Mouse (Mus musculus) Patski (cell line): ENCODE measurements around the gene Cd300lg. TPM values are rescaled to one million over a fixed set of nuclear protein-coding genes. Genes with fewer than 3 reads are reported as not detected.

Experiments used
- ATAC-seq: fragments of 100-300 bp; one replicate; pipeline ENCODE4 v1.8.0; 2021
- CTCF ChIA-PET: fragments of 350-600 bp; sonication (Branson Sonifier 250); formaldehyde crosslinking; loops from one replicate; lab custom pipeline; 2022; ENCODE audit warnings: inconsistent platforms; lab: Charles Lee
- POLR2A ChIA-PET: fragments of 350-600 bp; sonication (Branson Sonifier 250); formaldehyde crosslinking; loops from one replicate; lab custom pipeline; 2022; ENCODE audit warnings: antibody characterized with exemption, inconsistent platforms; lab: Charles Lee
- DNase-seq: peaks from one replicate; pipeline ENCODE4 v3.0.0-alpha.2; 2011; ENCODE audit warnings: low read depth, low spot score
- H3K27me3 ChIP-seq: fragments of 371-371 bp; one replicate; pipeline ENCODE4 v1.5.1; 2021
- CTCF ChIP-seq: fragments of 100-300 bp; IDR thresholded peaks from one replicate; pipeline ENCODE4 v1.5.1; 2021
- in situ Hi-C: fragments of 300-500 bp; cut with MboI; formaldehyde crosslinking; loops from 3 replicates; pipeline ENCODE4 v1.11.1; 2018; ENCODE audit warnings: low pct_unique_long_range_greater_than_20kb, mixed read lengths
- polyA plus RNA-seq: library from polyadenylated mRNA; unstranded; gene quantifications from one replicate; pipeline ENCODE4 v1.2.3, GENCODE M21; 2021

The Cd300lg gene
- polyA plus RNA-seq, 1 experiment from 2014 or later: not detected

DNA sequence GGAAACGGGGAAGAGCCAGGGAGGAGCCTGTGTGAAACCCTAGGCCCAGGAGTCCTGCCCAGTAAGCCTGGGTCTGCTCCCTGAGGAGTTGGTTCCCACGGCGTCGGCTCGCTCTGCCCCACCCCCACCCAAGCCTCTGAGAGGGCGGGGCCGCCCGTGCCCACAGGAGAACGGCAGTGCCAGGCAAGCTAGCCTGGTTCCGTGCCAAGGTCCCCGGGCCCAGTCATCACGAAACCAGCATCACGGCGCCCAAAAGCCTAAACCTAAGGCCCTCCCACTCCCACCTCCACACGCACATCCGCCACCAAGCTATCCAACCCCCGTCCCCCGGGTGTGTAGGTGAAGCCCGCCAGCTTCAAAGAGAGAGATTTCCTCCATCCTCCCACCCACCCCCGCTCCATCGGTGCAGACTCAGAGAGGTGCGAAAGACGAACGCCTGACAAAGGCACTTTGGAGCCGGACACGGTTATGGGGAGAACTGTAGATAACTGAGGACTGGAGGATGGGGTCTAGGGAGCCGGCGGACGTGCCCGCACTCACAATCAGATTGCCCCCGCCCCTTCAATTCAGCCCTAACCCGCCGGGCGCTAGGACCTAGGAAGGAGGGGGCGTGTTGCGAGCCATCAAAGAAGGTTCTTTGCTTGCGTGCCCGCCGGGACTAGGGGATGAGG lies 45.9 kb downstream of the Cd300lg start:
- peak; percentile 51 for ATAC-seq
- CTCF ChIA-PET: interaction anchor here (2.5 kb wide), 1 partner anchor 27 kb away, joined by 9 read pairs; no protein-coding TSS in a partner anchor
- peak; percentile 51 for DNase-seq

DNA sequence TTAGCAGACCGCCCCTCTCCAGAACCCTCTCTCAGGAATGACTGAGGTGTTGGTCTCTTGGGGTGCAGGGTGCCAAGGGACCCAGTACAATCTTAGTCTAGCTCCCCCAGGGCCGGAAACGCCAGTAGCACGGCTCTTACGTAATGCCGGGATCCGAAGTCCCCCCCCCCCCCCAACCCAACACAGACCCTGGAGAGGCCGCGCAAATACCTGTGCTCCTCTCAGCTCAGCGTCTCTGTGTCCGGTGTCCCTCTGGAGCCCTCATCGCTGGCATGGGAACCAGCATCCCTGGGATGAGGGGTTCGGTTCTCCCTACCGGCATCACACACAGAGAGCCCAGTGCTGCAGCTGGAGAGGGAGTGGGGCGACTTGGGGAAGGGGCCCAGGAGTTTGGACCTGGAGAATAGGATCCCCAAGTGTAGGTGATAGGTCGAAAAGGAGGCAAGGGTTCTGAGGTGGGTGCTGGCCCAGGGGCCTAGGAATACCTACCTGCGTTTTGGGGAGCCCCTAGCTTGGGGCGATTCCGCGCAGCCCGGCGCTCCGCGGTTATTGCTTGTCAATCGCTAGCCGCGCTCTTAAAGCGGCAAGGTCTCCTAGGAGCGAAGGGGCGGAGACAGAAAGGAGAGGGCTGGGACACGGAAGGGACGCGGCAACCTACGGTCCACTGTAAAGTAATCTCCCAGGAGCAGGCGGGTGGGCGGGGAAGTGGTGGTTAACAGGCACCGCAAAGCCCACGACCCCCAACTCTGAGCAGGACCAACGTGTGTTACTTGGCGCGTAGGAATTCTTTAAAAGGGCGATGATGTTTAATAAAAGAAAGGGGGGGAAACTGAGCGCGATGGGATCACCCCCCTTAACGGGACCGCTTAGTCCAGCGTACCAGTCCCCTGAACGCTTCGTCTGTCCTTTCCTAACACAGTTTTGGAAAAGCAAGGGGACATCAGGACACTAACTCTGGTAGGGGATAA lies 46.9 kb downstream of the Cd300lg start, which contains the start of gene Mpp2:
Mpp2 (minus strand) TSS at position 585 of the 968 bp plus-strand sequence.
- ATAC-seq (peak; percentile 33), DNase-seq (no peak)
- TF ChIP-seq CTCF: no peak
- in situ Hi-C loops: no loop called here
- H3K27me3 ChIP-seq: peaks cover 17% of the 10 kb centered on the region
- ChIA-PET POLR2A (interaction anchor here (0.6 kb wide), 1 partner anchor 11 kb away, joined by 3 read pairs; no protein-coding TSS in a partner anchor), CTCF (no interaction called here)

More for the DNA sequence above, 45.9 kb downstream of the Cd300lg start:
- H3K27me3 ChIP-seq: peaks cover 10% of the 10 kb centered on the region
- TF ChIP-seq CTCF: no peak
- POLR2A ChIA-PET: interaction anchor here (0.6 to 1.0 kb wide), 3 partner anchors 10 to 1130 kb away, joined by 3 to 4 read pairs (median 3); no protein-coding TSS in a partner anchor
- in situ Hi-C loops: no loop called here

DNA sequence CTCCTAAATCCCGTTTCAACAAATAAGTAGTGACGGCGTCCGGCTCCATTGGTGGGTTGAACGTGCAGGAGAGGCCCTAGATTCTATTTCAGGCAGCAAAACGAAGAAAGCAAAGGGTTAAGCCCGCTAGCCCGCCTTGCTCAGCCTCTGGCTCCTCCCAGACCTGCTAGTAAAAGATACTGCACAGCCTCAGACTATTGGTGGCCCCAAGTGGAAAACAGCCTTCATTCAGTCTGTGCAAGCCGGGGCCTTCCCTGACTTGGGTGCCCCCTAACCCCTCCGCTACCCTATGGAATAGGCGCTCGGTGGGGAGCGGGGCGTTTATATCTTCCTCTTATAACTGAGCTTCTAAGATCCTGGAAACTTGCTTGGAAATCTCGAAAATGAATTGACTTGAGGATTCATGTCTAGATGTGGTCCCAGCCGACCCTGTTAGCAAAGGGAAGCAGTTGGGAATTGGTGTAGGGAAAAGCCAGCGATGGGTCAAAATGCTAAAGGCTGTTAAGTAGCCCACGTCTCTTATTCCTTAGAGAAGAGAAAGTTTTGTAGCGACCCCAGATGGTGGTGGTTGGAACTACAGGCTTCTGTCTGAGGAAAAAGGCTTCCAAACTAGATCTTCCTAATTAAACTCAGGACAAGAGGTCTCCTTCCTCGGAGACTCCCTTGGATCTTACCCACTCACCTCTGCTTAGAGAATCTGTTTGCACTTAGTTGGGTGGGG lies 47.9 kb downstream of the Cd300lg start:
- DNase-seq: no peak
- peak; percentile 14 for ATAC-seq
- TF ChIP-seq CTCF: peak; percentile 85
- peaks cover 17% of the 10 kb centered on the region for H3K27me3 ChIP-seq
- in situ Hi-C loops: no loop called here
- ChIA-PET POLR2A (no interaction called here), CTCF (interaction anchor here (1.6 kb wide), 1 partner anchor 46 kb away, joined by 3 read pairs; no protein-coding TSS in a partner anchor)

DNA sequence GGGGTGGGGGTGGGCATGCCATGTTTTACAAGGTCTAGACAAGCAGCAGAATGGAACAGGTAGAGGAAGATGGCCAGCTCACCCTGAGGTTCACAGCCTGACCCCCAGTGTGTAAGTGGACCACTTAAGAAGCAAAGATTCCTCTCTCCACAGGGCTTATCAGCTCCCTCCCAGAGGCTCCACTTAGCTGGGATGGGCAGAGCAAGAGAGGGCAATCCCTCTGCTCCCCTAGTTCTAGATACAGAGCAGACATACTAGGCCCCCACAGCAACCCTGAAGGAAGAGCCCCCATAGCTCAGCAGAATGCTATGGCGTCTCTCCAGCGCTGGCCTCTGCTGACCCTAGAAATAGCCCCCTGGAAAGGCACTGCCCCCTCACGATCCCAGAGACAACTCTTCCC lies 54.4 kb downstream of the Cd300lg start:
- in situ Hi-C loops: no loop called here
- no peak for DNase-seq
- H3K27me3 ChIP-seq: peaks cover 42% of the 10 kb centered on the region
- TF ChIP-seq CTCF: no peak
- POLR2A ChIA-PET: interaction anchor here (0.6 kb wide), 1 partner anchor 64 kb away, joined by 6 read pairs; no protein-coding TSS in a partner anchor
- CTCF ChIA-PET: interaction anchor here (0.7 to 2.1 kb wide), 2 partner anchors 34 to 44 kb away, joined by 3 to 6 read pairs; no protein-coding TSS in a partner anchor
- no peak for ATAC-seq

DNA sequence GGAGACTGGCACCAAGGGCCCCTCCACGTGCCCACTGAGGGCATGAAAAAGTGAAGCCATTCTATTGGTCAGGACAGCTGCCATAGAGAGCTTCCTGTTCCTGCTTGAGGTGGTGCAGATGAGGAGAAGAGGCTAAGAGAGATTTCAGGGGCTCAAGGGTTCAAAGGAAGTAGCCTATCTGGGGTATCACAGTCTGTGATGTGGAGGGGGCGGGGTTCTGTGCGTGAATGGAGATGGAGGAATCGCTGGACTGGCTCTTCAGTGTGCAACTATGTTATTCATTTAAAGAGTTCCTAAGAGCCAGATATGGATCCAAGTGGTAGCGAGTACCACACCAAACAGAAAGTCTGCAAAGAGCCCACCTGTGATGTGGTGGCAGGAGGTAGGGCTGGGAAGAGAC lies 55.1 kb downstream of the Cd300lg start:
- H3K27me3 ChIP-seq: peaks cover 45% of the 10 kb centered on the region
- CTCF ChIA-PET: interaction anchor here (2.1 kb wide), 1 partner anchor 34 kb away, joined by 6 read pairs; no protein-coding TSS in a partner anchor
- POLR2A ChIA-PET: interaction anchor here (0.6 kb wide), 1 partner anchor 65 kb away, joined by 6 read pairs; no protein-coding TSS in a partner anchor
- TF ChIP-seq CTCF: no peak
- DNase-seq: no peak
- in situ Hi-C loops: no loop called here
- ATAC-seq: no peak

DNA sequence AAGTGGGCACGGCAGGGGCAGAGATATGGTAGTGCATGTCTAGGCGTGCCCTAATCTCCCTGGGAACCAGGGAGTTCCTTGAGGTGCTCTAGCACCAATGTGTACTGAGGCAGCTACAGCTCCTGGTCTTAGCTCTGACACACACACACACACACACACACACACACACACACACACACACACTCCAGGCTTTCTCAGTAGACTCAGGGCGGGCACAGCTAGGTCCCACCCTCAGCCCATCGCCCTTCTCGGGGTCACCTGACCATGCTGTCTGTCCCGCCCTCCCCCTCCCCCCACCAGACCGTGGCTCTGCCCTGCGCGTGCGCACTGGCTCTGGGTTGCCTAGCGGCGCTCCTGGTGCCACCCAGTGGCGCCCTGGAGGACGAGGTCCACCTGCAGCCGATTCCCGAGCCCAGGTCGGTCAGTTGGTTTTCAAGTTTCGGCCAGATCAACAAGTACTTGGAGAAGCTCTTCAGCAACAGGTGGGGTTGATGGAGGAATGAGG lies 55.6 kb downstream of the Cd300lg start:
- no peak for DNase-seq
- CTCF ChIA-PET: interaction anchor here (2.1 kb wide), 1 partner anchor 35 kb away, joined by 6 read pairs; no protein-coding TSS in a partner anchor
- in situ Hi-C loops: no loop called here
- TF ChIP-seq CTCF: peak; percentile 86
- H3K27me3 ChIP-seq: peaks cover 45% of the 10 kb centered on the region
- ATAC-seq: no peak
- POLR2A ChIA-PET: interaction anchor here (1.0 kb wide), 1 partner anchor 10 kb away, joined by 4 read pairs; no protein-coding TSS in a partner anchor

DNA sequence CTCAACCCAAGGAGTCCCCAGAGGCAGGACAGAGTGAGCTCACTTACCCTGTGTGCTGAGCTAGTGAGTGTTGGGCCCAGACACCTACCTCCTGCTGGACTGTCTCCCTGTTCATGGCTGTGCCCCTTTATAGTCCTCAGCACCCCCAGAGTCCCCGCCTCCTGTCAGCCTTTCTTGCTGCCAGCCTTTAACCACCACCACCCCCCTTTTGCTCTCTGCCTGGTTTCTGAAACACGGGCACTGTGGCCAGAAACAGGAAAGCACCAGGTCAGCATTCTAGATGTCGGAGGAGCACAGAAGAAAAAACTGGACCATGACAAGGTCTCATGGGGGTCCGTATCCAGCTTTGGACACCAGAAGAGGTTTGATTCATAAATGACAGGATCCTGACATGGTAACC lies 59.9 kb downstream of the Cd300lg start, which contains the start of gene Ppy:
Ppy (minus strand) TSS at position 101 of the 400 bp plus-strand sequence.
- H3K27me3 ChIP-seq: peaks cover 53% of the 10 kb centered on the region
- in situ Hi-C loops: loop anchor here (5.0 kb wide), 1 partner anchor 36 kb away; no protein-coding TSS in a partner anchor
- TF ChIP-seq CTCF: no peak
- CTCF ChIA-PET: interaction anchor here (0.9 to 4.7 kb wide), 4 partner anchors 10 to 173 kb away, joined by 3 to 43 read pairs (median 4); no protein-coding TSS in a partner anchor
- POLR2A ChIA-PET: no interaction called here
- DNase-seq (no peak), ATAC-seq (no peak)

DNA sequence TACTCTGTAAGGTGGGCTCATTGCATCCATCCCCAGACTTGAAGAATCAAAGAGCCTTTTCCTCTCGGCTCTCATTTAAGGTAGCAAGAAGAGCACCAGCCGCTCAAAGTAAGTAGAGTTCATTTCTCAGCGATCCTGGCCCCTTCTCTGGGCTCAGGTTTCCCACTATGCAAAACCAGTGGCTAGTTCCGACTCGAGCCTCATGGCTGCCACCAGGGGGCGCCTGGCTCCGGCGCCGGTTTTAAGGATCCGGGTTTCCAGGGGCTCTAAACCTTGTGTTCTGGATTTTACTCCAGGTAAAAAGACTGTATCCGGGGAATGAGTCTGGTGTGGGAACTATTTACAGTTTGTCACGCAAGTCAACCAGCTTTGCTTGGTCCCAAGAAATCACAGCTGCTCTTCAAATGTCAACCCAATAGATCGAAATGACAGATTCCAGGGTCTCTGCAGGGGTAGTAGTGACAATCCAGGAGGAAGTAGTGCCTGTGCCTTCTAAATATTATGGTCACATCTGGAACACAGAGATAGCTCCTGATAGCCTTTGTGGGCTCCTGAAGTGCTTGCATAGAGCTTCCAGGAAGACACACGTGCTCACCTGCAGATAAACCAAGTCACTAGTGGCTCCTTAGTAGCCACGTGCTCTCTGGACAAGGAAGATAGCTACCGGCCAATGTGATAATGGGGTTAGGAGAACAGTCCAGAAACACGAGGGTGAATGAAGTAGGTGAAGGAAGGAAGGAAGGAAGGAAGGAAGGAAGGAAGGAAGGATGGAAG lies 61.4 kb downstream of the Cd300lg start:
- POLR2A ChIA-PET: interaction anchor here (0.6 kb wide), 1 partner anchor 341 kb away, joined by 3 read pairs; no protein-coding TSS in a partner anchor
- in situ Hi-C loops: loop anchor here (5.0 kb wide), 1 partner anchor 35 kb away; no protein-coding TSS in a partner anchor
- H3K27me3 ChIP-seq: peaks cover 65% of the 10 kb centered on the region
- peak; percentile 97 for TF ChIP-seq CTCF
- ATAC-seq (no peak), DNase-seq (no peak)
- CTCF ChIA-PET: interaction anchor here (0.9 to 4.7 kb wide), 9 partner anchors 9 to 62 kb away, joined by 3 to 43 read pairs (median 4); no protein-coding TSS in a partner anchor

Other genes with a start within 250 kb of the Cd300lg start
- gene Meox1, start 147.1 kb upstream of the Cd300lg start, polyA plus RNA-seq: 0.06 TPM
- gene Sost, start 74.5 kb upstream of the Cd300lg start, polyA plus RNA-seq: not detected
- not detected for gene Cfap97d1, start 57.2 kb upstream of the Cd300lg start, polyA plus RNA-seq
- gene Dusp3, start 54.5 kb upstream of the Cd300lg start, polyA plus RNA-seq: 95.7 TPM
- gene Mpp3, start 13.0 kb upstream of the Cd300lg start, polyA plus RNA-seq: 5.2 TPM
- gene Mpp2, start 47.0 kb downstream of the Cd300lg start, polyA plus RNA-seq: 16.9 TPM
- gene Ppy, start 59.8 kb downstream of the Cd300lg start, polyA plus RNA-seq: not detected
- gene Pyy, start 66.3 kb downstream of the Cd300lg start, polyA plus RNA-seq: not detected
- gene Nags, start 104.0 kb downstream of the Cd300lg start, polyA plus RNA-seq: not detected
- gene Tmem101, start 114.9 kb downstream of the Cd300lg start, polyA plus RNA-seq: 30.3 TPM
- gene Lsm12, start 143.8 kb downstream of the Cd300lg start, polyA plus RNA-seq: 45.0 TPM
- gene G6pc3, start 148.1 kb downstream of the Cd300lg start, polyA plus RNA-seq: 110 TPM
- 63.8 TPM for gene Hdac5, start 188.7 kb downstream of the Cd300lg start, polyA plus RNA-seq
- gene BC030867, start 207.4 kb downstream of the Cd300lg start, polyA plus RNA-seq: 6.8 TPM
- gene Asb16, start 227.2 kb downstream of the Cd300lg start, polyA plus RNA-seq: 0.28 TPM
- gene Tmub2, start 243.4 kb downstream of the Cd300lg start, polyA plus RNA-seq: 60.5 TPM